Mouse (Mus musculus): ENCODE results near the gene Serp2. TPM values are rescaled to one million over a fixed set of nuclear protein-coding genes. Genes with fewer than 3 reads are reported as not detected.

The Serp2 gene
- polyA plus RNA-seq, 1 experiment from 2014 or later = 25.3 TPM

GRCm38 (mm10) chr14:76513395-76514049 is 43.2 kb downstream of the Serp2 start:
- no peaks in the 10 kb centered on the region for H3K9me3 ChIP-seq
- peaks cover 55% of the 10 kb centered on the region for H3K4me1 ChIP-seq
- WGBS = 23% methylated on average over 11 of the region's 11 CpGs
- DNase-seq (ENCODE audit: low spot score) = no peak
- H3K27ac ChIP-seq = peak overlapping the region; percentile 81
- peaks cover 5% of the 10 kb centered on the region; the same call in 1 of the 2 replicates for H3K36me3 ChIP-seq
- H3K27me3 ChIP-seq (ENCODE audit: insufficient read depth, poor library complexity, severe bottlenecking) = no peaks in the 10 kb centered on the region
- H3K4me3 ChIP-seq = 0 out of 2 replicates have a peak overlapping the region, but pooled peaks have one; percentile 2

GRCm38 (mm10) chr14:76511971-76512370 is 44.7 kb downstream of the Serp2 start:
- WGBS = 78% methylated on average over 7 of the region's 7 CpGs
- Histone ChIP-seq H3K9me3 (no peaks in the 10 kb centered on the region), H3K27me3 (ENCODE audit: insufficient read depth, poor library complexity, severe bottlenecking) (no peaks in the 10 kb centered on the region), H3K4me3 (no peak overlapping the region), H3K27ac (no peak overlapping the region), H3K36me3 (peaks cover 17% of the 10 kb centered on the region), H3K4me1 (peaks cover 54% of the 10 kb centered on the region)
- DNase-seq (ENCODE audit: low spot score) = no peak

- WGBS = 74% methylated on average over 10 of the region's 10 CpGs
Observed at GRCm38 (mm10) chr14:76508701-76509100, 48.0 kb downstream of the Serp2 start.

GRCm38 (mm10) chr14:76507804-76508500 is 48.7 kb downstream of the Serp2 start:
- WGBS = 79% methylated on average over 9 of the region's 9 CpGs
- Histone ChIP-seq H3K27ac (peak overlapping the region; percentile 10; the same call in 1 of the 2 replicates), H3K4me3 (0 out of 2 replicates have a peak overlapping the region, but pooled peaks have one; percentile 8), H3K4me1 (peaks cover 23% of the 10 kb centered on the region), H3K9me3 (no peaks in the 10 kb centered on the region), H3K27me3 (ENCODE audit: insufficient read depth, poor library complexity, severe bottlenecking) (no peaks in the 10 kb centered on the region), H3K36me3 (peaks cover 24% of the 10 kb centered on the region)
- no peak for DNase-seq (ENCODE audit: low spot score)

More at GRCm38 (mm10) chr14:76508701-76509100, 48.0 kb downstream of the Serp2 start:
- Histone ChIP-seq H3K36me3 (peaks cover 24% of the 10 kb centered on the region), H3K4me1 (peaks cover 30% of the 10 kb centered on the region), H3K27ac (no peak overlapping the region), H3K9me3 (no peaks in the 10 kb centered on the region), H3K27me3 (ENCODE audit: insufficient read depth, poor library complexity, severe bottlenecking) (no peaks in the 10 kb centered on the region), H3K4me3 (no peak overlapping the region)
- DNase-seq (ENCODE audit: low spot score) = no peak

GRCm38 (mm10) chr14:76507357-76507756 is 49.3 kb downstream of the Serp2 start:
- H3K36me3 ChIP-seq = peaks cover 24% of the 10 kb centered on the region
- 86% methylated on average over 7 of the region's 7 CpGs for WGBS
- DNase-seq (ENCODE audit: low spot score) = no peak
- peaks cover 18% of the 10 kb centered on the region for H3K4me1 ChIP-seq
- H3K9me3 ChIP-seq = no peaks in the 10 kb centered on the region
- H3K27ac ChIP-seq = no peak overlapping the region
- peak overlapping the region; percentile 90 for H3K4me3 ChIP-seq
- H3K27me3 ChIP-seq (ENCODE audit: insufficient read depth, poor library complexity, severe bottlenecking) = no peaks in the 10 kb centered on the region

GRCm38 (mm10) chr14:76506425-76507205 is 50.1 kb downstream of the Serp2 start:
- WGBS = 57% methylated on average over 27 of the region's 27 CpGs
- DNase-seq (ENCODE audit: low spot score) = no peak

DNA sequence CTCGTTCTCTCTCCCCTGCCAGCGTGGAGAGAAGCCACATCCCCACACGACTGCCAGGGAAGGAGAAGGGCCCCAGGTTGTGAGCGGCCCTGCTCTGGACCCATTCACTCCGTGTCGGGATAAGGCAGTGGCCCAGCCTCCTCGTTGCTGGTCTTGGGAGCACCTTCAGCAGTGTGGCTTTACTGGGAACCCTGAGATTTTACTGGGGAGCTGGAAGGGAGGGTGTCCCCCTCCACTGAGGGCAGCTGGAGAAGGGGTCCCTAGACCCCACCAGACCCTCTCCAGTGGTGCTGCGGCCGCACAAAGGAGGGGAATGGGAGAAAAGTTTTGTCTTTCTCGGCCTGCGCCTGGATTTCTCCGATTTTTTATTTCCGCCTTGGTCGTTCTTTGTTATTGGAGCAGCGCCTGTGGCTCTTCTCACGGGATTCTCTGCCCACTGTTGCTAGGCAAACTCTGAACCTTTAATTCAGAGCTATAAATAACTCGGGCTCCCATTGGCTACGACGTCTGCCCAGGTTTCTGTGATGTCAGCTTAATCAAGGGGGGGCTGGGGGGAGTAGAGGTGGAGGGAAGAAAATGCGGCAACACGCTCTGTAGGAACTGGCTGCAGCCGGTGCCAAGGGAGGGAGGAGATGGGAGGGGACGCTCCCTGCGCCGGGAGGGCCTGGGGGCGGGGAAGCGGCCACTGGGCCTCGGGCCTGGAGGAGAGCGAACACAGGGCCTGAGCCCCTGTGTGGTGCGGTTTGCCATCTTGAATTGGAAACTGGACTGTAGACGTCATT is 51.1 kb downstream of the Serp2 start:
- peaks cover 24% of the 10 kb centered on the region for H3K36me3 ChIP-seq
- H3K4me1 ChIP-seq = peaks cover 18% of the 10 kb centered on the region
- H3K27ac ChIP-seq = peak overlapping the region; percentile 99
- peak; percentile 97 for DNase-seq (ENCODE audit: low spot score)
- H3K9me3 ChIP-seq = no peaks in the 10 kb centered on the region
- WGBS = under 1% methylated on average over 31 of the region's 31 CpGs
- H3K4me3 ChIP-seq = peak overlapping the region; percentile 90
- no peaks in the 10 kb centered on the region for H3K27me3 ChIP-seq (ENCODE audit: insufficient read depth, poor library complexity, severe bottlenecking)

More at GRCm38 (mm10) chr14:76506425-76507205, 50.1 kb downstream of the Serp2 start:
- Histone ChIP-seq H3K4me3 (peak overlapping the region; percentile 90), H3K36me3 (peaks cover 24% of the 10 kb centered on the region), H3K27me3 (ENCODE audit: insufficient read depth, poor library complexity, severe bottlenecking) (no peaks in the 10 kb centered on the region), H3K4me1 (peaks cover 18% of the 10 kb centered on the region), H3K9me3 (no peaks in the 10 kb centered on the region), H3K27ac (peak overlapping the region; percentile 99)

DNA sequence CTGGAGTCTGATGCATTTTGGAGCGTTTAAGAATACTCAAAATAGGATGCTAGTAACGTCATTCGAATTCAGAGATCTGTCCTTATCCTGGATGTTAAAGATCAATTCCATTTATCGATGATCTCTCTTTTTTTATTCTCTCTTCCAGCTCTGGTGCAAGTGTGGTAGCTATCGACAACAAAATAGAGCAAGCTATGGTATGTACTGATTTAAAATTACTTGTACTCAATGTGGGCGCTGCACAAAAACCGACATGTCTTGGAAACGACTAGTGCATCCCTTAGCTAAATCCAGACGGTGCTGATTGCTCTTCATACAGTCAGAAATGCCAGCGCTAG is 51.6 kb downstream of the Serp2 start:
- WGBS = 1% methylated on average over 10 of the region's 10 CpGs
- no peaks in the 10 kb centered on the region for H3K27me3 ChIP-seq (ENCODE audit: insufficient read depth, poor library complexity, severe bottlenecking)
- H3K27ac ChIP-seq = peak overlapping the region; percentile 99
- H3K4me3 ChIP-seq = peak overlapping the region; percentile 90
- DNase-seq (ENCODE audit: low spot score) = no peak
- no peaks in the 10 kb centered on the region for H3K9me3 ChIP-seq
- peaks cover 20% of the 10 kb centered on the region for H3K4me1 ChIP-seq
- peaks cover 21% of the 10 kb centered on the region for H3K36me3 ChIP-seq

DNA sequence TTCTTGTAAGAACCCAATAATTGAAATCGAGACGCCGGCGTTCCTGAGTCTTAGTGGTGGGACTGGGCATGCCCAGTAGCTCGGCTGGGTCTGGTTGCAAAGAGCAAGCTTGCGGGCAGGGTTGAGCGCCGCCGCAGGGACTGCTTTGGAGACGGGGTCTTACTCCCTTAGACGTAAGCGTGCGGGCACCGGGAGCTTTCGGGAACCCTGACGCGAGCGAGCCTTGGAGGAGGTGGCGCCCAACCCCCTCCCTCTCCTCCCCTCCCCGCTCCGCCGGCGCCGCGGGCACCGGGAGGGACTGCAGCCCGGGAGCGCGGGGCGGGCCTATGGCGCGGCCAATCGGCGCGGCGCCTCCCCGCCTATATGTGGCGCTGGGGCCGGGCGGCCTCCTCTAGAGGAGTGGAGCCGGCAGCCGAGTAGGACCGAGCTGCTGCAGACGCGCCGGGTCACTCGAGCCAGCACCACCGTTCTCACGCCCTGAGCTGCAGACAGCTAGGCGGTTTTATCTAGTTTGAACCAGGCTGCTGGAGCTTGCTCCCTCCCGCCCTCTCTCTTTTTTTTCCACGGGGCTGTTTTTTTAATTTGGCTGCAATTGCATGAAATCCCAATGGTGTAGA is 52.5 kb downstream of the Serp2 start:
- peak overlapping the region; percentile 90 for H3K4me3 ChIP-seq
- H3K36me3 ChIP-seq = peaks cover 19% of the 10 kb centered on the region
- H3K27me3 ChIP-seq (ENCODE audit: insufficient read depth, poor library complexity, severe bottlenecking) = no peaks in the 10 kb centered on the region
- DNase-seq (ENCODE audit: low spot score) = peak; percentile 96
- H3K4me1 ChIP-seq = peaks cover 27% of the 10 kb centered on the region
- WGBS = under 1% methylated on average over 40 of the region's 52 CpGs
- H3K27ac ChIP-seq = peak overlapping the region; percentile 99
- no peaks in the 10 kb centered on the region for H3K9me3 ChIP-seq

DNA sequence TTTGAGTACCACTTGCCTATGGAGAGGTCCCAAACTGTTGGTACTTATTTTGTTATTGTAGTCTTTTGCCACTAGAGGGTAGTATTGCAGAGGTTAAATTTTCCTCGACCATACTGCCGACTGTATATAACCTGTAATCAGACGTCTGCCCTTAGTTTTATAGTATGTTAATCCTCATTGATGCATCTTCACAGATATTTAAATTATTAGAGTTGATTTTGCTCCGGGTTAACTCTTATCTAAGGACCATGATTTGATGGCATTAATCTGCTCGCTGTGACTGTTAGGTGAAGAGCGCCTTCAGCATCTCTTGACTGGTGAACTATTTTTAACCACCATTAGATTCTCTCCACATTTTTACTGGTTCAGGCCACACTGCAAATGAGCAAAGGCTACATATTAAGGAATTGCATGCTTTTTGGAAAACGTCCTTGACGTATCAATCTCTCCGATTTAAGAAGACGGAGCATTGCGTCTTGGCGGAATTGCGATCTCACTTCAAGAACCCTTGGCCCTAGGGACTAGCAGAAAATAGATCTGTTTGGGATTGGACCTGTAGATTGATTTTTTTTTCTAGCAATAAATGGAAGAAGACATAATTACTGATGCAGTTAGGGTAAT is 53.3 kb downstream of the Serp2 start:
- Histone ChIP-seq H3K27ac (peak overlapping the region; percentile 99), H3K9me3 (no peaks in the 10 kb centered on the region), H3K27me3 (ENCODE audit: insufficient read depth, poor library complexity, severe bottlenecking) (no peaks in the 10 kb centered on the region), H3K36me3 (peaks cover 19% of the 10 kb centered on the region), H3K4me1 (peaks cover 29% of the 10 kb centered on the region), H3K4me3 (peak overlapping the region; percentile 90)
- DNase-seq (ENCODE audit: low spot score) = no peak
- 10% methylated on average over 13 of the region's 13 CpGs for WGBS

DNA sequence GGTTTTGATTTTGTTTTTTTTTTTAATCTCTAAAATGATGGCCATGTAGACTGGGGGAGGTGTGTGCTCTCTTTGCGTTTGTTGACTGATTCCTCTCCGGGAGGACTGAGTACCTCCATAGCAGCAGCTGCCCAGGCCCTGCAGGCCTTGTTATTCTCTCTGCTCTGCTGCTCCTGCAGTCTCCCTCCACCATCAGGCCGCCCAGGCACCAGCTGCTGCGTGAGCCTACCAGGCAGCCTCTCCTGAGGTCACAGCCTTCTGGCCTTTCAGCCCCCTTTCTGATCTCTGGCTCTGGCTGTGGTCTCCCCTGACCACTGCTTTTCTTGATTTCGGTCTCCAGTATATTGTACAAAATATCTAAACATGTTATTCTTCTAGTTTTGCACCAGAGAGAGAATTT is 56.7 kb downstream of the Serp2 start:
- WGBS = 32% methylated on average over 5 of the region's 5 CpGs
- Histone ChIP-seq H3K27me3 (ENCODE audit: insufficient read depth, poor library complexity, severe bottlenecking) (no peaks in the 10 kb centered on the region), H3K9me3 (no peaks in the 10 kb centered on the region), H3K4me3 (no peak overlapping the region), H3K36me3 (no peaks in the 10 kb centered on the region), H3K27ac (peak overlapping the region; percentile 37; the same call in 1 of the 2 replicates), H3K4me1 (peaks cover 22% of the 10 kb centered on the region)
- DNase-seq (ENCODE audit: low spot score) = no peak
